Mouse (Mus musculus): ENCODE results near the gene Gng4.

- TF ChIP-seq EP300 (IDR thresholded peaks at IDR 0.05; ENCODE audit: low read depth) (no peak), CTCF (IDR thresholded peaks at IDR 0.05; ENCODE audit: low read depth) (no peak)
These were observed 46.7 kb downstream of the Gng4 start for GRCm38 (mm10) chr13:13830469-13831074.

Data from liver, postnatal 0 days (tissue).